Comparison of ENCODE assay signal across 8 mouse cellular contexts in genomic region chr6:67318451-67318850, GRCm38 (mm10). TPM values are rescaled to one million over a fixed set of nuclear protein-coding genes. Genes with fewer than 3 reads are reported as not detected.
DNase-seq lines count a peak whose midpoint lies in the region; ATAC-seq lines count a peak whose summit lies in the region.

No protein-coding gene starts in this region.

- H3K4me3 ChIP-seq in heart, embryonic 11.5 days (ENCODE audit: low read depth, low read length): no peak overlapping the region
- H3K4me3 ChIP-seq in midbrain, embryonic 11.5 days (ENCODE audit: low read depth, low read length): no peak overlapping the region

- H3K9me3 ChIP-seq in heart, embryonic 11.5 days (replicated peaks; ENCODE audit: control insufficient read depth, low read length): no peaks in the 10 kb centered on the region
- H3K9me3 ChIP-seq in midbrain, embryonic 11.5 days (ENCODE audit: control insufficient read depth, low read length): no peaks in the 10 kb centered on the region

- WGBS in heart, embryonic 11.5 days (ENCODE audit: insufficient replicate concordance): 21% methylated on average over 10 of the region's 10 CpGs
- 37% methylated on average over 10 of the region's 10 CpGs for WGBS in midbrain, embryonic 11.5 days

- no peak for ATAC-seq in heart, embryonic 11.5 days (replicated peaks; ENCODE audit: insufficient number of reproducible peaks, low FRiP score, low TSS enrichment)
- peak; percentile 69 for ATAC-seq in midbrain, embryonic 11.5 days (ENCODE audit: low FRiP score)

- H3K4me2 ChIP-seq in heart, embryonic 11.5 days: no peak overlapping the region
- no peak overlapping the region for H3K4me2 ChIP-seq in midbrain, embryonic 11.5 days

- no peak overlapping the region for H3K9ac ChIP-seq in heart, embryonic 11.5 days (ENCODE audit: low read depth, low read length)
- H3K9ac ChIP-seq in midbrain, embryonic 11.5 days (ENCODE audit: low read length): no peak overlapping the region

- H3K36me3 ChIP-seq in heart, embryonic 11.5 days (ENCODE audit: control insufficient read depth, insufficient read depth, low read length): no peaks in the 10 kb centered on the region
- H3K36me3 ChIP-seq in midbrain, embryonic 11.5 days (ENCODE audit: control insufficient read depth, insufficient read depth, low read length): no peaks in the 10 kb centered on the region

- no peaks in the 10 kb centered on the region for H3K4me1 ChIP-seq in heart, embryonic 11.5 days (ENCODE audit: control insufficient read depth, insufficient read depth, low read length)
- no peaks in the 10 kb centered on the region for H3K4me1 ChIP-seq in midbrain, embryonic 11.5 days (ENCODE audit: control insufficient read depth, insufficient read depth, low read length)

- intact Hi-C loops in left cerebral cortex, postnatal 25 days (cut with DNase I): loop anchor here (1.0 to 5.0 kb wide), 3 partner anchors 121 to 356 kb away; no protein-coding TSS in a partner anchor

- H3K27me3 ChIP-seq in heart, embryonic 11.5 days (ENCODE audit: control insufficient read depth, insufficient read depth, low read length): no peaks in the 10 kb centered on the region
- no peaks in the 10 kb centered on the region for H3K27me3 ChIP-seq in midbrain, embryonic 11.5 days (ENCODE audit: control insufficient read depth, insufficient read depth, low read length)

- DNase-seq in heart, adult 11 months: peak; percentile 91
- DNase-seq in cerebellum, postnatal 14 days: peak; percentile 73 to 78
- peak; percentile 59 to 64 for DNase-seq in frontal cortex, postnatal 25 days (ENCODE audit: low spot score in 2 of 2)
- DNase-seq in induced T-regulatory cell, adult 2 months (ENCODE audit: low read depth): peak; percentile 70
- peak; percentile 68 to 81 for DNase-seq in left cerebral cortex, postnatal 25 days (ENCODE audit: low spot score in 2 of 2)
- DNase-seq in midbrain, embryonic 11.5 days (ENCODE audit: low spot score, missing footprints): peak; percentile 75
- DNase-seq in spleen, postnatal 36 days (ENCODE audit: low spot score in 2 of 2): peak; percentile 10 to 26

- no peak overlapping the region for H3K27ac ChIP-seq in heart, embryonic 11.5 days (ENCODE audit: low read depth, low read length)
- no peak overlapping the region for H3K27ac ChIP-seq in midbrain, embryonic 11.5 days (ENCODE audit: low read depth, low read length)

RNA-seq across cellular contexts. Expression of gene Il12rb2, which starts 57.5 kb away (rescaled TPM):
- polyA plus RNA-seq in heart, embryonic 11.5 days (2014; fragmentation: Nextera tagmentation; extraction: Ambion mirVana): 0.06 and 0.13 TPM in 2 replicates
- under 1 TPM; 0.11 to 0.18 TPM for total RNA-seq in left cerebral cortex, postnatal 25 days (2021)
- 0.07 and 0.10 TPM in 2 replicates for polyA plus RNA-seq in midbrain, embryonic 11.5 days (2014; fragmentation: Nextera tagmentation; extraction: Ambion mirVana)

Comparison
In these comparisons a context has a peak if more than half of its experiments do, and no peak if none do; other contexts are left out.
1. DNase-seq: peak in every context shown above with its lines; median percentile 91 in heart, adult 11 months; 76 in cerebellum, postnatal 14 days; 75 in midbrain, embryonic 11.5 days; 74 in left cerebral cortex, postnatal 25 days; 70 in induced T-regulatory cell, adult 2 months; 62 in frontal cortex, postnatal 25 days; 18 in spleen, postnatal 36 days.